Mouse (Mus musculus): Measurements from ENCODE around the gene Castor2. TPM values are rescaled to one million over a fixed set of nuclear protein-coding genes. Genes with fewer than 3 reads are reported as not detected.

Gene Castor2
- polyA plus RNA-seq, 1 experiment from 2014 or later: 4.4 TPM

GRCm38 (mm10) chr5:134141236-134141635 lies 41.7 kb downstream of the Castor2 start:
- Histone ChIP-seq H3K4me1 (ENCODE audit: control insufficient read depth, insufficient read depth, low read length) (no peaks in the 10 kb centered on the region), H3K4me2 (ENCODE audit: low read depth, low read length) (no peak overlapping the region), H3K9me3 (replicated peaks; ENCODE audit: control insufficient read depth, low read length) (no peaks in the 10 kb centered on the region), H3K9ac (ENCODE audit: low read length) (no peak overlapping the region), H3K4me3 (replicated peaks; ENCODE audit: low read length) (no peak overlapping the region), H3K27me3 (ENCODE audit: control insufficient read depth, insufficient read depth, low read length) (no peaks in the 10 kb centered on the region), H3K36me3 (ENCODE audit: control insufficient read depth, insufficient read depth, low read length) (no peaks in the 10 kb centered on the region), H3K27ac (ENCODE audit: low read length) (no peak overlapping the region)
- 62% methylated on average over 7 of the region's 7 CpGs for WGBS
- ATAC-seq (ENCODE audit: insufficient read depth, low FRiP score): no peak

GRCm38 (mm10) chr5:134142381-134142780 lies 42.9 kb downstream of the Castor2 start:
- no peaks in the 10 kb centered on the region for H3K27me3 ChIP-seq (ENCODE audit: control insufficient read depth, insufficient read depth, low read length)
- ATAC-seq (ENCODE audit: insufficient read depth, low FRiP score): no peak
- no peaks in the 10 kb centered on the region for H3K9me3 ChIP-seq (replicated peaks; ENCODE audit: control insufficient read depth, low read length)
- H3K9ac ChIP-seq (ENCODE audit: low read length): no peak overlapping the region
- WGBS: 83% methylated on average over 11 of the region's 11 CpGs
- H3K4me2 ChIP-seq (ENCODE audit: low read depth, low read length): no peak overlapping the region
- H3K36me3 ChIP-seq (ENCODE audit: control insufficient read depth, insufficient read depth, low read length): no peaks in the 10 kb centered on the region
- H3K4me3 ChIP-seq (replicated peaks; ENCODE audit: low read length): no peak overlapping the region
- H3K27ac ChIP-seq (ENCODE audit: low read length): no peak overlapping the region
- H3K4me1 ChIP-seq (ENCODE audit: control insufficient read depth, insufficient read depth, low read length): no peaks in the 10 kb centered on the region

- Histone ChIP-seq H3K36me3 (ENCODE audit: control insufficient read depth, insufficient read depth, low read length) (0 out of 2 replicates have a peak, but pooled peaks cover 8% of the 10 kb centered on the region), H3K9ac (ENCODE audit: low read length) (no peak overlapping the region), H3K4me3 (replicated peaks; ENCODE audit: low read length) (no peak overlapping the region), H3K9me3 (replicated peaks; ENCODE audit: control insufficient read depth, low read length) (no peaks in the 10 kb centered on the region), H3K4me2 (ENCODE audit: low read depth, low read length) (no peak overlapping the region), H3K4me1 (ENCODE audit: control insufficient read depth, insufficient read depth, low read length) (no peaks in the 10 kb centered on the region), H3K27me3 (ENCODE audit: control insufficient read depth, insufficient read depth, low read length) (no peaks in the 10 kb centered on the region), H3K27ac (ENCODE audit: low read length) (no peak overlapping the region)
- ATAC-seq (ENCODE audit: insufficient read depth, low FRiP score): no peak
- whole genome bisulfite sequencing: 91% methylated on average over 8 of the region's 8 CpGs
Measured at GRCm38 (mm10) chr5:134144986-134145385, 45.5 kb downstream of the Castor2 start.

- H3K27me3 ChIP-seq (ENCODE audit: control insufficient read depth, insufficient read depth, low read length): no peaks in the 10 kb centered on the region
- no peaks in the 10 kb centered on the region for H3K4me1 ChIP-seq (ENCODE audit: control insufficient read depth, insufficient read depth, low read length)
- H3K9me3 ChIP-seq (replicated peaks; ENCODE audit: control insufficient read depth, low read length): no peaks in the 10 kb centered on the region
- no peak for ATAC-seq (ENCODE audit: insufficient read depth, low FRiP score)
- H3K27ac ChIP-seq (ENCODE audit: low read length): no peak overlapping the region
- 88% methylated on average over 10 of the region's 10 CpGs for WGBS
- no peak overlapping the region for H3K4me2 ChIP-seq (ENCODE audit: low read depth, low read length)
- H3K4me3 ChIP-seq (replicated peaks; ENCODE audit: low read length): no peak overlapping the region
- H3K36me3 ChIP-seq (ENCODE audit: control insufficient read depth, insufficient read depth, low read length): peaks cover 17% of the 10 kb centered on the region
- H3K9ac ChIP-seq (ENCODE audit: low read length): no peak overlapping the region
Measured at GRCm38 (mm10) chr5:134147194-134147753, 47.8 kb downstream of the Castor2 start.

GRCm38 (mm10) chr5:134148153-134148552 lies 48.6 kb downstream of the Castor2 start:
- no peak overlapping the region for H3K4me3 ChIP-seq (replicated peaks; ENCODE audit: low read length)
- H3K27ac ChIP-seq (ENCODE audit: low read length): no peak overlapping the region
- H3K9ac ChIP-seq (ENCODE audit: low read length): no peak overlapping the region
- H3K9me3 ChIP-seq (replicated peaks; ENCODE audit: control insufficient read depth, low read length): no peaks in the 10 kb centered on the region
- peaks cover 17% of the 10 kb centered on the region for H3K36me3 ChIP-seq (ENCODE audit: control insufficient read depth, insufficient read depth, low read length)
- no peak for ATAC-seq (ENCODE audit: insufficient read depth, low FRiP score)
- H3K4me1 ChIP-seq (ENCODE audit: control insufficient read depth, insufficient read depth, low read length): no peaks in the 10 kb centered on the region
- no peak overlapping the region for H3K4me2 ChIP-seq (ENCODE audit: low read depth, low read length)
- no peaks in the 10 kb centered on the region for H3K27me3 ChIP-seq (ENCODE audit: control insufficient read depth, insufficient read depth, low read length)
- 85% methylated on average over 4 of the region's 4 CpGs for WGBS

GRCm38 (mm10) chr5:134151895-134152294 lies 52.4 kb downstream of the Castor2 start:
- ATAC-seq (ENCODE audit: insufficient read depth, low FRiP score): no peak
- Histone ChIP-seq H3K9ac (ENCODE audit: low read length) (no peak overlapping the region), H3K27me3 (ENCODE audit: control insufficient read depth, insufficient read depth, low read length) (no peaks in the 10 kb centered on the region), H3K4me1 (ENCODE audit: control insufficient read depth, insufficient read depth, low read length) (no peaks in the 10 kb centered on the region), H3K9me3 (replicated peaks; ENCODE audit: control insufficient read depth, low read length) (no peaks in the 10 kb centered on the region), H3K4me3 (replicated peaks; ENCODE audit: low read length) (no peak overlapping the region), H3K36me3 (ENCODE audit: control insufficient read depth, insufficient read depth, low read length) (peaks cover 32% of the 10 kb centered on the region), H3K4me2 (ENCODE audit: low read depth, low read length) (no peak overlapping the region), H3K27ac (ENCODE audit: low read length) (no peak overlapping the region)
- WGBS: 70% methylated on average over 11 of the region's 11 CpGs

- WGBS: 82% methylated on average over 7 of the region's 7 CpGs
- Histone ChIP-seq H3K36me3 (ENCODE audit: control insufficient read depth, insufficient read depth, low read length) (peaks cover 27% of the 10 kb centered on the region), H3K9me3 (replicated peaks; ENCODE audit: control insufficient read depth, low read length) (no peaks in the 10 kb centered on the region), H3K4me1 (ENCODE audit: control insufficient read depth, insufficient read depth, low read length) (no peaks in the 10 kb centered on the region), H3K4me3 (replicated peaks; ENCODE audit: low read length) (no peak overlapping the region), H3K27me3 (ENCODE audit: control insufficient read depth, insufficient read depth, low read length) (no peaks in the 10 kb centered on the region), H3K4me2 (ENCODE audit: low read depth, low read length) (no peak overlapping the region), H3K9ac (ENCODE audit: low read length) (no peak overlapping the region), H3K27ac (ENCODE audit: low read length) (no peak overlapping the region)
- ATAC-seq (ENCODE audit: insufficient read depth, low FRiP score): no peak
Measured at GRCm38 (mm10) chr5:134155916-134156466, 56.5 kb downstream of the Castor2 start.

- ATAC-seq (ENCODE audit: insufficient read depth, low FRiP score): 0 out of 2 replicates have a peak, but pooled peaks have one; percentile 39
- Histone ChIP-seq H3K4me1 (ENCODE audit: control insufficient read depth, insufficient read depth, low read length) (no peaks in the 10 kb centered on the region), H3K27me3 (ENCODE audit: control insufficient read depth, insufficient read depth, low read length) (no peaks in the 10 kb centered on the region), H3K9ac (ENCODE audit: low read length) (no peak overlapping the region), H3K9me3 (replicated peaks; ENCODE audit: control insufficient read depth, low read length) (no peaks in the 10 kb centered on the region), H3K27ac (ENCODE audit: low read length) (no peak overlapping the region), H3K4me2 (ENCODE audit: low read depth, low read length) (no peak overlapping the region), H3K4me3 (replicated peaks; ENCODE audit: low read length) (no peak overlapping the region), H3K36me3 (ENCODE audit: control insufficient read depth, insufficient read depth, low read length) (peaks cover 17% of the 10 kb centered on the region; the same call in 1 of the 2 replicates)
- WGBS: 65% methylated on average over 5 of the region's 5 CpGs
Measured at GRCm38 (mm10) chr5:134164688-134165087, 65.2 kb downstream of the Castor2 start.

- Histone ChIP-seq H3K27me3 (ENCODE audit: control insufficient read depth, insufficient read depth, low read length) (no peaks in the 10 kb centered on the region), H3K9ac (ENCODE audit: low read length) (no peak overlapping the region), H3K4me2 (ENCODE audit: low read depth, low read length) (no peak overlapping the region), H3K27ac (ENCODE audit: low read length) (no peak overlapping the region), H3K9me3 (replicated peaks; ENCODE audit: control insufficient read depth, low read length) (no peaks in the 10 kb centered on the region), H3K4me3 (replicated peaks; ENCODE audit: low read length) (no peak overlapping the region), H3K4me1 (ENCODE audit: control insufficient read depth, insufficient read depth, low read length) (no peaks in the 10 kb centered on the region), H3K36me3 (ENCODE audit: control insufficient read depth, insufficient read depth, low read length) (peaks cover 12% of the 10 kb centered on the region; the same call in 1 of the 2 replicates)
- no peak for ATAC-seq (ENCODE audit: insufficient read depth, low FRiP score)
- WGBS: 89% methylated on average over 7 of the region's 7 CpGs
Measured at GRCm38 (mm10) chr5:134166642-134167041, 67.1 kb downstream of the Castor2 start.

Measured in stomach, embryonic 16.5 days (tissue).